Mouse (Mus musculus) heart, adult 2 months (tissue): ENCODE measurements at regions not wholly inside any gene's neighbourhood (a gene's known extent, or its start where the extent isn't known, plus 50 kb on each side); places are given as distances from the start of the nearest gene placed in this dataset.

Source experiments
- DNase-seq, 2 experiments: peaks; one replicate each; pipeline ENCODE4 v3.0.0; 2021
- H3K27ac ChIP-seq: fragments of 200-600 bp; 2 replicates; pipeline ENCODE4 v1.8.1; 2022
- H3K27me3 ChIP-seq: fragments of 200-500 bp; 2 replicates; pipeline ENCODE4 v1.6.1; 2012; ENCODE audit warnings: mild to moderate bottlenecking, low read length, inconsistent platforms, mixed read lengths; ENCODE audit not compliant: control insufficient read depth, insufficient read depth
- H3K36me3 ChIP-seq: fragments of 200-500 bp; 2 replicates; pipeline ENCODE4 v1.6.1; 2012; ENCODE audit warnings: low read length, inconsistent platforms; ENCODE audit not compliant: control insufficient read depth, insufficient read depth
- H3K4me1 ChIP-seq: fragments of 200-500 bp; 2 replicates; pipeline ENCODE4 v1.6.1; 2011; ENCODE audit warnings: low read length; ENCODE audit not compliant: control insufficient read depth, insufficient read depth
- H3K4me3 ChIP-seq: fragments of 200-600 bp; 2 replicates; pipeline ENCODE4 v1.8.1; 2022
- H3K79me2 ChIP-seq: fragments of 200-500 bp; replicated peaks from 2 replicates; pipeline ENCODE4 v1.6.1; 2012; ENCODE audit warnings: mild to moderate bottlenecking, inconsistent platforms, low read length, moderate library complexity, mixed read lengths; ENCODE audit not compliant: control insufficient read depth, insufficient read depth
- H3K9ac ChIP-seq: fragments of 200-500 bp; 2 replicates; pipeline ENCODE4 v1.6.1; 2012; ENCODE audit warnings: low read depth, mild to moderate bottlenecking, control low read depth, inconsistent platforms, low read length, mixed read lengths
- CTCF ChIP-seq: fragments of 200-600 bp; IDR thresholded peaks from 2 replicates; pipeline ENCODE4 v1.8.1; 2022; ENCODE audit warnings: antibody characterized with exemption, mild to moderate bottlenecking, moderate library complexity
- EP300 ChIP-seq: fragments of 200-500 bp; IDR thresholded peaks from 2 replicates; pipeline ENCODE4 v1.6.1; 2011; ENCODE audit warnings: low read depth, low read length, control low read depth; ENCODE audit not compliant: insufficient read depth
- POLR2A ChIP-seq: fragments of 200-500 bp; IDR thresholded peaks from 2 replicates; pipeline ENCODE4 v1.6.1; 2011; ENCODE audit warnings: mild to moderate bottlenecking, low read depth, low read length, control low read depth; ENCODE audit not compliant: insufficient read depth
- WGBS: fragments of 180-500 bp; shearing (Covaris S2); methylation state at CpG from one replicate; pipeline ENCODE4 v1.1.7; 2018; 5-methylcytosine and 5-hydroxymethylcytosine counted together
- intact Hi-C: fragments of 180-260 bp; cut with DNase I; formaldehyde crosslinking; loops from one replicate; pipeline ENCODE4 v1.15.1; 2025

DNA sequence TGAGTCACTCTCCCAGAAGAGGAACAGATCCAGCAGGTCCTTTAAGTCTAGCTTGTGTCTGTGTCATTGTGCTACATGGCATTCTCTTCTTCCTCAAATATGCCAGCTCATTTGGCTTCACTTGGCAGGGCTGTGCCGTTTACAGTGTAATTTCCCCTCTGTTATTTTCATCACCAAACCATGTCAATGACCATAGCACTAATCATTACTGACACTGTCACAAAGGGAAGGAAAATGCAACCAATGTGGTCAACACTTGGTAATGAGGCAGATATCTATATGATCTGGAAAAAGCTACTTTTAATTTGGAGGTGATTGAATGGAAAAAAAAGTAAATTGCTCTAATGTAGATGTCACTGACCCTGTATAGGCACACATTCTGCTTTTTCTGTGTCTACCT is 724.8 kb downstream of the Gm9195 start:
- 74% methylated on average over 1 of the region's 1 CpGs for WGBS
- Histone ChIP-seq H3K4me3 (no peak overlapping the region), H3K36me3 (no peaks in the 10 kb centered on the region), H3K9ac (no peak overlapping the region), H3K27me3 (no peaks in the 10 kb centered on the region), H3K4me1 (no peaks in the 10 kb centered on the region), H3K27ac (no peak overlapping the region), H3K79me2 (no peaks in the 10 kb centered on the region)
- TF ChIP-seq CTCF (no peak), POLR2A (no peak), EP300 (no peak)
- DNase-seq: no peak
- intact Hi-C loops: no loop called here

DNA sequence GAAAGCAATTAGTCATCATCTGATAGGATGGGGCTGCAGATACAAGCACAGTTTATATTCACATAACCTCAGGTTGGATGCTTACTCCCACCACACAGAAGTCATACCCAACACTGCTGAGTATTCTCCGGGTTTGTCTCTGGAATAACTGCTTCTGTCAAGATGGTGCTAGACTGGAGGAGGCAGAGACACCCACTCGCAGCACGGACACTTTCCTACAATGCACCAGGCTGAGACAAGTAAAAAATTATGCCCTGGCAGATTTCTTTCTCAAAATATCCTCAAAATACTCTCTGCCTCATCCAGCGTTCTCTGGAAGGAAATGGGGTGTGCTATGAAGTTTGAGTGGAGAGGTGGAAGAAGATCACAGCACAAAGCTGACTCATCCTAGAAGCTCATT is 763.1 kb downstream of the Gm9195 start:
- intact Hi-C loops: no loop called here
- no peak overlapping the region for H3K27ac ChIP-seq
- 88% methylated on average over 4 of the region's 4 CpGs for WGBS
- H3K4me3 ChIP-seq: no peak overlapping the region
- DNase-seq: no peak
- H3K36me3 ChIP-seq: no peaks in the 10 kb centered on the region
- no peaks in the 10 kb centered on the region for H3K4me1 ChIP-seq
- H3K79me2 ChIP-seq: no peaks in the 10 kb centered on the region
- TF ChIP-seq CTCF (no peak), POLR2A (no peak), EP300 (no peak)
- no peak overlapping the region for H3K9ac ChIP-seq
- no peaks in the 10 kb centered on the region for H3K27me3 ChIP-seq

DNA sequence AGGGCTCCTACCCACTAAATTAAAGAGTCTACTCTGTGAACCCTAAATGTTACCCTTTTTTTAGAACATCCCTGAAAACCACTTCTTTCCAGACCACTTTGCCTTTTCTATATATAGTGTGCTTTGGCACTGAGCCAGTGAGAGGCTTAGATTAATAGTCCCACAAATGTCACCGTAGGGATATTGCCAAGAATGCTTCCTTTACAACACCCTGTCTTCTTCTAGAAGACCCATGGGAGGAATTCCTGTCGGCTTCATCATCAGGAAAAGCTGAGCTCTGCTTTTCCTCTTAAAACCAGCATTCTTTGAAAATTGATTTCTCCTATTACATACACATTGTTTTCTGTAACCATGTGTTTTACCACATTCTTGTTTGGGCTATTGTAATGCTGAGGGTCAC is 768.1 kb downstream of the Gm9195 start:
- intact Hi-C loops: no loop called here
- Histone ChIP-seq H3K9ac (no peak overlapping the region), H3K4me3 (no peak overlapping the region), H3K27ac (no peak overlapping the region), H3K4me1 (no peaks in the 10 kb centered on the region), H3K27me3 (no peaks in the 10 kb centered on the region), H3K79me2 (no peaks in the 10 kb centered on the region), H3K36me3 (no peaks in the 10 kb centered on the region)
- 7% methylated on average over 2 of the region's 2 CpGs for WGBS
- DNase-seq: no peak
- TF ChIP-seq EP300 (no peak), CTCF (no peak), POLR2A (no peak)

DNA sequence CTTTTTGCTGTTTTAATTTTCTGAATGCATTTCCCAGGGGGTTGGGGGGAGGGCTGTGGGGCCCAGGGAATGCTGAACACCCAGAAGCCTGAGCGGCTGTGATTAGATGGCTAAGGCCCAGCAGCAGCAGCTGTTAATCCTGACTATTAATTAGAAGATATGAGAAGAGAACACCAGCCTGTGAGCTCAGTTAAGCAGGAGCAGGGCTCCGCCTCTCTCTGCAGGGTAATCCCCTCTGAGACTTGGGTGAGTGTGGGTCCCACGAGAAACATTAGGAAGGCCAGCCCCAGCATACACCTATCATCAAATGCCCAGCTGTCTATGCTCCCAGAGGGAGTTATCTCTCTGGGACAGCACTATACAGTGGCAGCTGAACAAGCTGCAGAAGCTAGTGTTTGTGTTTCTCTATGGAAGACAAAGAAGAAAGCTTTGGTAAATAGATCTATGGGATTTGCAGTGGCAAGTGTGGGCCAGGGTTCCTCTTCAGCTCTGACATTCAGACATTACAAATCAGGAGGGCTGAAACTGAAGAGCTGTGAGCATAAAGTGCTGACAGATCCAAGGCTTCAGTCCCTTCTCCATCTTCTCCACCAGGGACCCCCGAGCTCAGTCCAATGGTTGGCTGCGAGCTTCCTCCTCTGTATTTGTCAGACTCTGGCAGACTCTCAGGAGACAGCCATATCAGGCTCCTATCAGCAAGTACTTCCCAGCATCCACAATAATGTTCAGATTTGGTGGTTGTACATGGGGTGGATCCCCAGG is 781.9 kb downstream of the Gm9195 start:
- Histone ChIP-seq H3K4me1 (no peaks in the 10 kb centered on the region), H3K79me2 (no peaks in the 10 kb centered on the region), H3K27me3 (no peaks in the 10 kb centered on the region), H3K27ac (no peak overlapping the region), H3K4me3 (no peak overlapping the region), H3K9ac (no peak overlapping the region), H3K36me3 (no peaks in the 10 kb centered on the region)
- no peak for DNase-seq
- intact Hi-C loops: no loop called here
- TF ChIP-seq EP300 (no peak), POLR2A (no peak), CTCF (no peak)
- WGBS: 30% methylated on average over 5 of the region's 5 CpGs

DNA sequence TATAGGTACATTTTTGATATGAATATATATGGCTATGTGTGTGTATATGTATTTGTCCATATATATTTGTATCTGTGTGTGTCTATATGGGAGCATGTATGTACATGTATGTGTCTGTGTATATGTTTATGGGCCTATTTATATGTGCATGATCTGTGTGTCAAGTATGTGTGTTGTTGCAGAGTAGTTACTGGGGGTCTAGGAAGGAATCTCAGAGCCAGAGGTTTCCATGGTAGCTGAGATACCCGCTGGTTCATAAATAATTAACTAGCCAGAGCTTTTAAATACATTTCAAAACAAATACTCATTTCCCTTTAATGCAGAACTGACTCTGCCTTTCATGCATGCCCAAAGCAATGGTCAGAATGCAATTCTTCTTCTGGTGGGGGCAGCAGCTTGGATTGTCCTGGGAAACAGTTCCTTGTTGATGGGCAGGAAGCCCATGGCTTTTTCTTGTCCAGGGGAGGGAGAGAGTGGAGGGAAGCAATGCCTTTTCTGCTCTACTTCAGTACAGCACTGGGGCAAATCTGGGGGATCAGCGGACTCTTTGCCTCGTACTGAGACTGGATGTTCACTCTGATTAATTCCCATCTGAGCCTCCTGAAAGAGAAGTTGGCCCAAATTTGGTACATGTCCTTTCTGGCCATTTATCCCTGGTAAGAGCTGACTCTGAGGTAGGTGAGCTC is 798.7 kb downstream of the Gm9195 start:
- no peaks in the 10 kb centered on the region for H3K27me3 ChIP-seq
- 81% methylated on average over 3 of the region's 3 CpGs for WGBS
- no peaks in the 10 kb centered on the region for H3K36me3 ChIP-seq
- DNase-seq: no peak
- intact Hi-C loops: no loop called here
- H3K4me3 ChIP-seq: no peak overlapping the region
- H3K9ac ChIP-seq: no peak overlapping the region
- no peaks in the 10 kb centered on the region for H3K4me1 ChIP-seq
- H3K27ac ChIP-seq: no peak overlapping the region
- no peaks in the 10 kb centered on the region for H3K79me2 ChIP-seq
- no peak for TF ChIP-seq EP300
- TF ChIP-seq POLR2A: no peak
- no peak for TF ChIP-seq CTCF

DNA sequence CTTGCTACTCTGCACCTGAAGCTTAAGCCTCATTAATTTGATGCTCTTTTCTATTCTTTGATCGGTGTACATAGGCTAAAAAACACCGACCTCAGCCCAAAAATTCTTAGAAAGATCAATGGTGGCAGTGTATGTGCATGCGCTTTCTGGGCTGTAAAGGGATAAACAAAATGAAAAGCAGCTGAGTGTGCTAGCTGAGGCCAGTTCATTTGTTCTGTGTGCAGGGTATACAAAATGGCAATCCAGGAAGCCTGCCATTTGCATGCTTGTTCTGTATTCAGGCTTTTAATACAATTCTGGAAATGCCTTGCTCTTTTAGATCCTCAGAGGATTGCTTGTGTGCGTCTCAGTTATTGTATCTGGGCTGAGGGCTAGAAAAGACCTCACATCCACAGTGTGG is 817.1 kb downstream of the Gm9195 start:
- no peaks in the 10 kb centered on the region for H3K27me3 ChIP-seq
- H3K9ac ChIP-seq: no peak overlapping the region
- TF ChIP-seq POLR2A (no peak), EP300 (no peak), CTCF (no peak)
- H3K4me3 ChIP-seq: no peak overlapping the region
- no peak overlapping the region for H3K27ac ChIP-seq
- 90% methylated on average over 4 of the region's 4 CpGs for WGBS
- intact Hi-C loops: loop anchor here (5.0 kb wide), 1 partner anchor 197 kb away; no protein-coding TSS in a partner anchor
- DNase-seq: no peak
- no peaks in the 10 kb centered on the region for H3K36me3 ChIP-seq
- no peaks in the 10 kb centered on the region for H3K79me2 ChIP-seq
- no peaks in the 10 kb centered on the region for H3K4me1 ChIP-seq
